In genomic region chr9:115581116-115581515, GRCm38 (mm10) we compare ENCODE assay signal across 20 mouse cellular contexts.
DNase-seq lines count a peak whose midpoint lies in the region; ATAC-seq and TF ChIP-seq lines count a peak whose summit lies in the region.
"Had no signal": no experiment of that assay in that cellular context is flagged by ENCODE, and none has a peak within 500 bp of the region (broad histone marks: within the 10 kb centered on the region; RNA-seq: fewer than 3 reads in every experiment).

No protein-coding gene starts in this region.

- no peak overlapping the region for H3K9ac ChIP-seq in neural tube, embryonic 15.5 days (replicated peaks)
- H3K9ac ChIP-seq: forebrain, embryonic 15.5 days; heart, embryonic 15.5 days; hindbrain, embryonic 14.5 days had no signal

- ATAC-seq in cerebellum, adult (ENCODE audit: insufficient number of reproducible peaks, low FRiP score, low TSS enrichment) = no peak
- ATAC-seq in neural tube, embryonic 15.5 days (ENCODE audit: low FRiP score) = no peak
- ATAC-seq: forebrain, embryonic 15.5 days; intestine, embryonic 16.5 days had no signal

- intact Hi-C loops in left cerebral cortex, postnatal 4 days (cut with DNase I) = no loop called here

- H3K9me3 ChIP-seq in neural tube, embryonic 15.5 days (replicated peaks) = no peaks in the 10 kb centered on the region
- H3K9me3 ChIP-seq: forebrain, embryonic 15.5 days; heart, embryonic 15.5 days had no signal

- 69% methylated on average over 3 of the region's 3 CpGs for WGBS in neural tube, embryonic 15.5 days

- TF ChIP-seq CTCF in brain, embryonic 14.5 days (IDR thresholded peaks at IDR 0.05; ENCODE audit: borderline replicate concordance, extremely low read depth, insufficient read depth, insufficient read length) = no peak

- peak; percentile 63 to 67 for DNase-seq in cerebellum, postnatal 14 days
- peak; percentile 71 for DNase-seq in left cerebral cortex, postnatal 4 days
- no peak for DNase-seq in left cerebral cortex, adult 18-20 months (ENCODE audit: low spot score in 2 of 2)
- peak; percentile 49 for DNase-seq in brain, embryonic 14.5 days (ENCODE audit: low read depth)
- peak; percentile 77 for DNase-seq in retina, postnatal 1 day
- DNase-seq: adrenal gland, adult 2 months; adrenal gland, postnatal 25 days; cerebellum, adult 11-12 months; gastrocnemius, postnatal 14 days; heart, adult 2 months; heart, postnatal 14 days had no signal

- no peaks in the 10 kb centered on the region for H3K27me3 ChIP-seq in neural tube, embryonic 15.5 days (replicated peaks)
- H3K27me3 ChIP-seq: CH12.LX; forebrain, embryonic 15.5 days; heart, embryonic 15.5 days had no signal

- no peaks in the 10 kb centered on the region for H3K36me3 ChIP-seq in neural tube, embryonic 15.5 days
- H3K36me3 ChIP-seq: embryonic facial prominence, embryonic 10.5 days; forebrain, embryonic 15.5 days; heart, embryonic 15.5 days had no signal

- no peak overlapping the region for H3K4me2 ChIP-seq in neural tube, embryonic 15.5 days
- H3K4me2 ChIP-seq: forebrain, embryonic 15.5 days; heart, embryonic 11.5 days; heart, embryonic 15.5 days; hindbrain, embryonic 14.5 days had no signal

- TF ChIP-seq POLR2A in brain, embryonic 14.5 days (IDR thresholded peaks at IDR 0.05; ENCODE audit: borderline replicate concordance, extremely low read depth, insufficient read depth, insufficient read length, poor library complexity, severe bottlenecking) = no peak

- no peaks in the 10 kb centered on the region for H3K4me1 ChIP-seq in neural tube, embryonic 15.5 days
- H3K4me1 ChIP-seq: forebrain, embryonic 15.5 days; heart, embryonic 15.5 days had no signal

- no peak overlapping the region for H3K27ac ChIP-seq in neural tube, embryonic 15.5 days (replicated peaks)
- H3K27ac ChIP-seq: embryonic facial prominence, embryonic 10.5 days; forebrain, embryonic 15.5 days; heart, adult 2 months; heart, embryonic 15.5 days; hindbrain, embryonic 14.5 days had no signal

- no peak overlapping the region for H3K4me3 ChIP-seq in neural tube, embryonic 15.5 days (replicated peaks)
- H3K4me3 ChIP-seq: embryonic facial prominence, embryonic 10.5 days; forebrain, embryonic 15.5 days; heart, adult 2 months; heart, embryonic 15.5 days had no signal

Comparison
In these comparisons a context has a peak if more than half of its experiments do, and no peak if none do; other contexts are left out.
1. DNase-seq: peak in cerebellum, postnatal 14 days (2 of 2), left cerebral cortex, postnatal 4 days (single experiment), brain, embryonic 14.5 days (single experiment) and retina, postnatal 1 day (single experiment); none in left cerebral cortex, adult 18-20 months (0 of 2).